Mouse (Mus musculus): Measurements from ENCODE around the gene Pltp. TPM values are rescaled to one million over a fixed set of nuclear protein-coding genes. Genes with fewer than 3 reads are reported as not detected.

Gene Pltp
- polyA plus RNA-seq, 1 experiment from 2014 or later = 43.9 TPM

DNA sequence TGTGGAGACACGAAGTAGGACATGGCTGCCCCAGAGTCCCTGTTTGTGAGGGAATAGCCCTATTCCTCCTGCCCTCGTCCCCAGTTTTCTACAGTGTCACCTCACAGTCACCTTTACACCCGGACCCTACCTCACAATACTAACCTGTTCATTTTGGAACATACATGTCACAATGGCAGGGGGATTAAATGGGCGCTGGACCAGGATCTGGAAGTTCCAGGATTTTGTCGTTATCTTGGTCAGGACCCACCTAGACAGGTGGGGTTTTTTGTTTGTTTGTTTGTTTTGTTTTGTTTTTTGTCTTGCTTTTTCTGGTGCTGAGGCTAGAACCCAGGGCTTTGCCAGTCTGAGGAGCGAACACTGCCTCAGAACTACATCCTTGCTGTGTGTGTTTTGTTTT, 29.1 kb downstream of the Pltp start, which contains the start of gene Spata25:
TSS of gene Spata25 (minus strand) at position 101 of the 400 bp plus-strand sequence.
- no peak within 1 kb of the TSS for H3K27ac ChIP-seq
- no peak for TF ChIP-seq CTCF (IDR thresholded peaks at IDR 0.05; ENCODE audit: low read depth)
- WGBS = 89% methylated on average over 6 of the region's 6 CpGs

DNA sequence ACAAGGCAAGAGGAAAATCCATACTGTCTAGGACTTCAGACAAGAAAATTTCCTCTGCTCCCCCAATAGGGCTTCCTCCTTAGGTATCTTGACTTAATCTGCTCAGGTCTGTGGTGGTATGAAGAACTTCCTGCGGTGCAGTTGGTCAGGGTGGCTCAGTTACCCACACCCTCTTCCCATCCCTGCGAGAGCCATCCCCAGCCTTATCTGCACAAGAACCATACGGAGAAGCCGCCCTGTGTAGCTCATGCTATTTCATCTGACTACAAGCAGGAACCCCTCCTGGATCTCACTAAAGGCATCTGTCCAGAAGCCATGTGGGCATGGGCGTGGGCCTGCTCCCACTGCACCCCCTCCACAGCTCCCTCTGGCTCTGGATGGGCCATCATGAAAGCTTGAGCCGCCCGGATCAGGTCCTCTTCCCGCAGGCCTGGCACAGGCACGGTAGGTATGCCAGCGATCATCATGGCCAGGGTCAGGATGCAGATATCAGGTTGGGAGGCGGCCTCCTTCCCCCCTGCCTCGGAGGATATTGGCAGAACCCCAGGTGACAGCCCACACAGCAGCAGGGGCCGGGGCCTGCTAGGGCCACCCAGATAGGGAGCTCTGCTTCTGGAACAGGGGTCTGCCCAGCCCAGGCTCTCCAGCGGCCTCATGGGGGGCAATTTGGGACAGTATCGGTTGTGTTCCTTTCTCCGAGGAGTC, 30.2 kb downstream of the Pltp start:
- WGBS = 87% methylated on average over 16 of the region's 16 CpGs
- DNase-seq (ENCODE audit: low spot score) (no peak), ATAC-seq (replicated peaks; ENCODE audit: low FRiP score, low read depth) (no peak)
- no peak overlapping the region for H3K4me2 ChIP-seq (ENCODE audit: low read length)
- 0 out of 2 replicates have a peak, but pooled peaks cover under 1% of the 10 kb centered on the region for H3K4me1 ChIP-seq (replicated peaks; ENCODE audit: insufficient read depth, low read length)
- H3K9ac ChIP-seq (ENCODE audit: low read depth, low read length) = no peak overlapping the region
- no peaks in the 10 kb centered on the region for H3K27me3 ChIP-seq (ENCODE audit: insufficient read depth, low read length)
- no peak for TF ChIP-seq CTCF (IDR thresholded peaks at IDR 0.05; ENCODE audit: low read depth)
- no peaks in the 10 kb centered on the region for H3K9me3 ChIP-seq (replicated peaks; ENCODE audit: low read length)
- no peak overlapping the region for H3K4me3 ChIP-seq (replicated peaks; ENCODE audit: low read depth, low read length)
- no peak overlapping the region for H3K27ac ChIP-seq
- peaks cover 33% of the 10 kb centered on the region for H3K36me3 ChIP-seq (ENCODE audit: insufficient read depth, low read length)

More for the DNA sequence above, 29.1 kb downstream of the Pltp start, which contains the start of gene Spata25:
- ATAC-seq (replicated peaks; ENCODE audit: low FRiP score, low read depth) (no peak), DNase-seq (ENCODE audit: low spot score) (no peak)
- 0 out of 2 replicates have a peak, but pooled peaks cover 4% of the 10 kb centered on the region for H3K4me1 ChIP-seq (replicated peaks; ENCODE audit: insufficient read depth, low read length)
- peaks cover 33% of the 10 kb centered on the region for H3K36me3 ChIP-seq (ENCODE audit: insufficient read depth, low read length)
- H3K4me3 ChIP-seq (replicated peaks; ENCODE audit: low read depth, low read length) = no peak within 1 kb of the TSS
- H3K9me3 ChIP-seq (replicated peaks; ENCODE audit: low read length) = no peaks in the 10 kb centered on the region
- no peaks in the 10 kb centered on the region for H3K27me3 ChIP-seq (ENCODE audit: insufficient read depth, low read length)
- H3K4me2 ChIP-seq (ENCODE audit: low read length) = no peak within 1 kb of the TSS
- no peak within 1 kb of the TSS for H3K9ac ChIP-seq (ENCODE audit: low read depth, low read length)

DNA sequence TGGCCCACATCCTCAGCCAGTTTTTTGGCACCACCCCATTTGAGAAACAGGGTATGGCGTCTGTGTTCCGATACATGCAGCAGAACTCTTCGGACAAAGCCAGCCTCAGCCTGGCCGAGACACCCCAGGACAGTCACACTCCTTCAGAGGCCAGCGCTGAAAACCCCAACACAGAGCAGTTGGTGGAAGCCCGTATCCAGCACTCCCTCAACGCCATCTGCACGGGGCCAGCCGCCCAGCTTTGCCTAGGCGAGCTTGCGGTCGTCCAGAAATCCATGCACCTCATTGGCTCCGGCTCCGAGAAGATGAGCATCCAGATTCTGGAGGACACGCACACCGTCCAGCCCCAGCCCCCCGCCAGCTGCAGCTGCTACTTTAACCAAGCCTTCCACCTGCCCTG, 32.0 kb downstream of the Pltp start:
- H3K4me2 ChIP-seq (ENCODE audit: low read length) = no peak overlapping the region
- no peak for DNase-seq (ENCODE audit: low spot score)
- no peak overlapping the region for H3K27ac ChIP-seq
- H3K4me1 ChIP-seq (replicated peaks; ENCODE audit: insufficient read depth, low read length) = no peaks in the 10 kb centered on the region
- H3K27me3 ChIP-seq (ENCODE audit: insufficient read depth, low read length) = no peaks in the 10 kb centered on the region
- no peak for TF ChIP-seq CTCF (IDR thresholded peaks at IDR 0.05; ENCODE audit: low read depth)
- no peaks in the 10 kb centered on the region for H3K9me3 ChIP-seq (replicated peaks; ENCODE audit: low read length)
- H3K36me3 ChIP-seq (ENCODE audit: insufficient read depth, low read length) = peaks cover 33% of the 10 kb centered on the region
- H3K4me3 ChIP-seq (replicated peaks; ENCODE audit: low read depth, low read length) = no peak overlapping the region
- no peak overlapping the region for H3K9ac ChIP-seq (ENCODE audit: low read depth, low read length)
- WGBS = 93% methylated on average over 17 of the region's 17 CpGs
- no peak for ATAC-seq (replicated peaks; ENCODE audit: low FRiP score, low read depth)

DNA sequence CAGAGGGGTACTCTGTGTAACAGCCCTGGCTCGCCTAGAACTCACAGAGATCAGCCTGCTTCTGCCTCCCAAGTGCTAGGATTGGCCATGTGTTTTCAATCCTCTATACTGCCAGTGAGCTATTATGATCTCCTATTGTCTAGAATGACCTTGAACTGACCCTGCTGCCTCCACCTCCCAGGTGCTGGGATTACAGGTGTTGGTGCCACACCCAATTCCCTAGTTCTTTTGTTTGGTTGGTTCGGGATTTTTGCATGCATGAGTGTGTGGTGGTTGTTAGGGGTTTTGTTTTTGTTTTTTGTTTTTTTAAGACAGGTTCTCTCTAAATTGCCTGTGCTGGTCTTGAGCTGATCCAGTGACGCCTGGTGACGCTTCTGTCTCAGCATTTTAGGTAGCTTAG, 33.5 kb downstream of the Pltp start:
- Histone ChIP-seq H3K27me3 (ENCODE audit: insufficient read depth, low read length) (no peaks in the 10 kb centered on the region), H3K9ac (ENCODE audit: low read depth, low read length) (no peak overlapping the region), H3K27ac (no peak overlapping the region), H3K36me3 (ENCODE audit: insufficient read depth, low read length) (peaks cover 37% of the 10 kb centered on the region), H3K4me2 (ENCODE audit: low read length) (no peak overlapping the region), H3K4me1 (replicated peaks; ENCODE audit: insufficient read depth, low read length) (no peaks in the 10 kb centered on the region), H3K4me3 (replicated peaks; ENCODE audit: low read depth, low read length) (no peak overlapping the region), H3K9me3 (replicated peaks; ENCODE audit: low read length) (no peaks in the 10 kb centered on the region)
- 86% methylated on average over 4 of the region's 4 CpGs for WGBS
- ATAC-seq (replicated peaks; ENCODE audit: low FRiP score, low read depth) (no peak), DNase-seq (ENCODE audit: low spot score) (no peak)
- no peak for TF ChIP-seq CTCF (IDR thresholded peaks at IDR 0.05; ENCODE audit: low read depth)

- Histone ChIP-seq H3K9ac (ENCODE audit: low read depth, low read length) (peak overlapping the region; percentile 59), H3K27me3 (ENCODE audit: insufficient read depth, low read length) (no peaks in the 10 kb centered on the region), H3K36me3 (ENCODE audit: insufficient read depth, low read length) (peaks cover 36% of the 10 kb centered on the region), H3K4me1 (replicated peaks; ENCODE audit: insufficient read depth, low read length) (no peaks in the 10 kb centered on the region), H3K4me3 (replicated peaks; ENCODE audit: low read depth, low read length) (peak overlapping the region; percentile 77), H3K4me2 (ENCODE audit: low read length) (peak overlapping the region; percentile 77), H3K27ac (peak overlapping the region; percentile 78), H3K9me3 (replicated peaks; ENCODE audit: low read length) (no peaks in the 10 kb centered on the region)
- peak; percentile 20; the same call in 1 of the 2 replicates for TF ChIP-seq CTCF (IDR thresholded peaks at IDR 0.05; ENCODE audit: low read depth)
- ATAC-seq (replicated peaks; ENCODE audit: low FRiP score, low read depth) (peak; percentile 41), DNase-seq (ENCODE audit: low spot score) (peak; percentile 69)
- 2% methylated on average over 10 of the region's 10 CpGs for WGBS
Observed at GRCm38 (mm10) chr2:164823181-164823585, 34.3 kb downstream of the Pltp start.

DNA sequence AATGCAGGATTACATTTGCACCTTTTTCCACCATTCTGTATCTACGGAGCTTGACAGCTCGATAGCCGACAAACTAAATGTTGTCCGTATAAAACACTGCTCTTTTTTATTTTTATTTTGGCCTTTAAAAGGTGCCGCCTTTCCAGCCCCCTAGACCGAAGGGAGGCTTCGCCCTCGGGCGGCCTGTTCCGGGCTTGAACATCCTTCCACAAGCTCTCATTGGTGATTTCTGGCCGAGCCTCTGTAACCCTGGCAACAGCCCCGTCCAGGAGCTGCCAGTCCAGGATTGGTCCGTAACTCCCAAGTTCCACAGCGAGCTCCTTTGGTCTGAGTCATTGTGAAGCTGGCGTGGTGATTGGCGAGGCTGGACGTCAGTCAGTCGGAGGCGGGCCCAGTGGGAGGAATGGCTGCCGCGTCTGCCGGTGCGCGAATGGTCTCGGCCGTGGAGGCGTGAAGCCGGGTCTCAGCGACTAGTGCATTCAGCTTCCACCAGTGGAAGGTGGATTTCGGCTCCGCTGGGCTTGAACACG, 34.8 kb downstream of the Pltp start, which contains the start of gene Zswim1:
TSS of gene Zswim1 (plus strand) at position 51 of the 530 bp plus-strand sequence.
- H3K4me3 ChIP-seq (replicated peaks; ENCODE audit: low read depth, low read length) = peak within 1 kb of the TSS; percentile 77
- 2% methylated on average over 32 of the region's 32 CpGs for WGBS
- peak within 1 kb of the TSS; percentile 78 for H3K27ac ChIP-seq
- no peaks in the 10 kb centered on the region for H3K27me3 ChIP-seq (ENCODE audit: insufficient read depth, low read length)
- TF ChIP-seq CTCF (IDR thresholded peaks at IDR 0.05; ENCODE audit: low read depth) = peak; percentile 20
- DNase-seq (ENCODE audit: low spot score) (peak; percentile 99), ATAC-seq (replicated peaks; ENCODE audit: low FRiP score, low read depth) (peak; percentile 99)
- H3K9ac ChIP-seq (ENCODE audit: low read depth, low read length) = peak within 1 kb of the TSS; percentile 59
- H3K36me3 ChIP-seq (ENCODE audit: insufficient read depth, low read length) = peaks cover 32% of the 10 kb centered on the region
- no peaks in the 10 kb centered on the region for H3K9me3 ChIP-seq (replicated peaks; ENCODE audit: low read length)
- peak within 1 kb of the TSS; percentile 77 for H3K4me2 ChIP-seq (ENCODE audit: low read length)
- H3K4me1 ChIP-seq (replicated peaks; ENCODE audit: insufficient read depth, low read length) = no peaks in the 10 kb centered on the region

Data from kidney, postnatal 0 days (tissue).